Comparison of ENCODE assay signal across 11 mouse cellular contexts in genomic region chr9:64790673-64791660, GRCm38 (mm10). TPM values are rescaled to one million over a fixed set of nuclear protein-coding genes. Genes with fewer than 3 reads are reported as not detected.
DNase-seq lines count a peak whose midpoint lies in the region; ATAC-seq and TF ChIP-seq lines count a peak whose summit lies in the region.
"Had no signal": no experiment of that assay in that cellular context is flagged by ENCODE, and none has a peak within 500 bp of the region (broad histone marks: within the 10 kb centered on the region; RNA-seq: fewer than 3 reads in every experiment).

No protein-coding gene starts in this region.

- no peak overlapping the region for H3K9ac ChIP-seq in heart, embryonic 13.5 days
- no peak overlapping the region for H3K9ac ChIP-seq in lung, postnatal 0 days (replicated peaks; ENCODE audit: low read depth)
- H3K9ac ChIP-seq in hindbrain, embryonic 16.5 days (ENCODE audit: low read depth, low read length), result no peak overlapping the region
- H3K9ac ChIP-seq: hindbrain, embryonic 12.5 days had no signal

- H3K27ac ChIP-seq in heart, embryonic 13.5 days (replicated peaks), result peak overlapping the region; percentile 17
- peak overlapping the region; percentile 98 for H3K27ac ChIP-seq in embryonic fibroblast, embryonic 13.5 days (ENCODE audit: insufficient read depth, low read length)
- H3K27ac ChIP-seq in lung, postnatal 0 days (ENCODE audit: low read length), result peak overlapping the region; percentile 45
- no peak overlapping the region for H3K27ac ChIP-seq in hindbrain, embryonic 16.5 days (ENCODE audit: low read depth, low read length)
- H3K27ac ChIP-seq: hindbrain, embryonic 12.5 days had no signal

- peaks cover 19% of the 10 kb centered on the region for H3K4me1 ChIP-seq in heart, embryonic 13.5 days
- H3K4me1 ChIP-seq in embryonic fibroblast, embryonic 13.5 days (ENCODE audit: control insufficient read depth, insufficient read depth, low read length), result peaks cover 11% of the 10 kb centered on the region
- no peaks in the 10 kb centered on the region for H3K4me1 ChIP-seq in lung, postnatal 0 days (ENCODE audit: insufficient read depth, low read depth, low read length)
- H3K4me1 ChIP-seq in hindbrain, embryonic 16.5 days (ENCODE audit: control insufficient read depth, insufficient read depth, low read depth, low read length), result no peaks in the 10 kb centered on the region
- H3K4me1 ChIP-seq: hindbrain, embryonic 12.5 days had no signal

- no peak for ATAC-seq in heart, embryonic 13.5 days (ENCODE audit: extremely low read depth, insufficient number of reproducible peaks, low FRiP score, low TSS enrichment)
- ATAC-seq in lung, postnatal 0 days, result peak; percentile 25
- no peak for ATAC-seq in hindbrain, embryonic 16.5 days

- H3K9me3 ChIP-seq in heart, embryonic 13.5 days, result no peaks in the 10 kb centered on the region
- no peaks in the 10 kb centered on the region for H3K9me3 ChIP-seq in lung, postnatal 0 days (ENCODE audit: low read length)
- H3K9me3 ChIP-seq in hindbrain, embryonic 16.5 days (ENCODE audit: control insufficient read depth, low read length), result no peaks in the 10 kb centered on the region
- H3K9me3 ChIP-seq: hindbrain, embryonic 12.5 days had no signal

- TF ChIP-seq EP300 in lung, postnatal 0 days (IDR thresholded peaks at IDR 0.05), result peak; percentile 44

- intact Hi-C loops in left cerebral cortex, postnatal 36 days (cut with DNase I), result no loop called here

- no peak overlapping the region for H3K4me2 ChIP-seq in heart, embryonic 13.5 days
- no peak overlapping the region for H3K4me2 ChIP-seq in lung, postnatal 0 days (replicated peaks; ENCODE audit: low read depth, low read length)
- no peak overlapping the region for H3K4me2 ChIP-seq in hindbrain, embryonic 16.5 days (ENCODE audit: low read length)
- H3K4me2 ChIP-seq: hindbrain, embryonic 12.5 days had no signal

- no peaks in the 10 kb centered on the region for H3K27me3 ChIP-seq in heart, embryonic 13.5 days (replicated peaks)
- no peaks in the 10 kb centered on the region for H3K27me3 ChIP-seq in lung, postnatal 0 days (replicated peaks; ENCODE audit: insufficient read depth, low read length)
- H3K27me3 ChIP-seq in hindbrain, embryonic 16.5 days (replicated peaks; ENCODE audit: control insufficient read depth, insufficient read depth, low read length), result no peaks in the 10 kb centered on the region
- H3K27me3 ChIP-seq: hindbrain, embryonic 12.5 days had no signal

- DNase-seq in heart, postnatal 4 days, result no peak
- peak; percentile 42 to 50 for DNase-seq in B cell, adult 2 months
- DNase-seq in lung, postnatal 0 days (ENCODE audit: low spot score), result peak; percentile 90
- DNase-seq in left cerebral cortex, postnatal 36 days (ENCODE audit: low spot score in 2 of 2), result no peak
- no peak for DNase-seq in right cerebral cortex, adult 18-20 months
- DNase-seq: adrenal gland, postnatal 14 days; thymus, postnatal 36 days had no signal

- no peaks in the 10 kb centered on the region for H3K36me3 ChIP-seq in heart, embryonic 13.5 days
- H3K36me3 ChIP-seq in lung, postnatal 0 days (ENCODE audit: insufficient read depth, low read length), result no peaks in the 10 kb centered on the region
- no peaks in the 10 kb centered on the region for H3K36me3 ChIP-seq in hindbrain, embryonic 16.5 days (ENCODE audit: control insufficient read depth, insufficient read depth, low read length)
- H3K36me3 ChIP-seq: hindbrain, embryonic 12.5 days had no signal

- H3K4me3 ChIP-seq in heart, embryonic 13.5 days, result no peak overlapping the region
- no peak overlapping the region for H3K4me3 ChIP-seq in embryonic fibroblast, embryonic 13.5 days (ENCODE audit: insufficient read depth, low read length)
- no peak overlapping the region for H3K4me3 ChIP-seq in lung, postnatal 0 days (ENCODE audit: low read depth, low read length)
- no peak overlapping the region for H3K4me3 ChIP-seq in hindbrain, embryonic 16.5 days (ENCODE audit: low read length)
- H3K4me3 ChIP-seq: hindbrain, embryonic 12.5 days had no signal

- 61% methylated on average over 7 of the region's 7 CpGs for WGBS in heart, embryonic 13.5 days
- 55% methylated on average over 7 of the region's 7 CpGs for WGBS in lung, postnatal 0 days
- WGBS in hindbrain, embryonic 16.5 days, result 90% methylated on average over 7 of the region's 7 CpGs

- TF ChIP-seq CTCF in embryonic fibroblast, embryonic 13.5 days (IDR thresholded peaks at IDR 0.05; ENCODE audit: borderline replicate concordance, insufficient read depth, low read length), result no peak
- no peak for TF ChIP-seq CTCF in lung, postnatal 0 days (IDR thresholded peaks at IDR 0.05)

- TF ChIP-seq POLR2A in embryonic fibroblast, embryonic 13.5 days (IDR thresholded peaks at IDR 0.05; ENCODE audit: low read depth, low read length), result no peak

RNA-seq across cellular contexts. Expression of gene Dennd4a, which starts 20.2 kb away (rescaled TPM):
- 4.8 and 5.9 TPM in 2 replicates for polyA plus RNA-seq in heart, embryonic 13.5 days (2015; fragmentation: Nextera tagmentation; extraction: Ambion mirVana)
- 10 to 100 TPM; 13.8 to 16.9 TPM for total RNA-seq in heart, postnatal 4 days (2021)
- polyA plus RNA-seq in embryonic fibroblast, embryonic 13.5 days (2011; ENCODE audit: insufficient read length, low read depth, missing spikeins), result 34.8 and 51.0 TPM in 2 replicates
- polyA plus RNA-seq in lung, postnatal 0 days (2015; fragmentation: Nextera tagmentation; extraction: Ambion mirVana), result 6.3 and 7.1 TPM in 2 replicates
- 9.2 and 9.3 TPM in 2 replicates for polyA plus RNA-seq in hindbrain, embryonic 16.5 days (2015; fragmentation: Nextera tagmentation; extraction: Ambion mirVana)
- 10 to 100 TPM; 58.2 to 62.8 TPM for total RNA-seq in left cerebral cortex, postnatal 36 days (2021)

RNA-seq across cellular contexts. Expression of gene Rab11a, which starts 53.4 kb away (rescaled TPM):
- polyA plus RNA-seq in heart, embryonic 13.5 days (2015; fragmentation: Nextera tagmentation; extraction: Ambion mirVana), result 335 and 366 TPM in 2 replicates
- 100 to 1,000 TPM; 268 to 285 TPM for total RNA-seq in heart, postnatal 4 days (2021)
- polyA plus RNA-seq in embryonic fibroblast, embryonic 13.5 days (2011; ENCODE audit: insufficient read length, low read depth, missing spikeins), result 318 and 370 TPM in 2 replicates
- polyA plus RNA-seq in lung, postnatal 0 days (2015; fragmentation: Nextera tagmentation; extraction: Ambion mirVana), result 608 and 674 TPM in 2 replicates
- 441 and 466 TPM in 2 replicates for polyA plus RNA-seq in hindbrain, embryonic 16.5 days (2015; fragmentation: Nextera tagmentation; extraction: Ambion mirVana)
- 100 to 1,000 TPM; 216 to 234 TPM for total RNA-seq in left cerebral cortex, postnatal 36 days (2021)

Comparison
In these comparisons a context has a peak if more than half of its experiments do, and no peak if none do; other contexts are left out.
1. DNase-seq: peak in B cell, adult 2 months (2 of 2) and lung, postnatal 0 days (single experiment); none in heart, postnatal 4 days (single experiment), left cerebral cortex, postnatal 36 days (0 of 2) and right cerebral cortex, adult 18-20 months (single experiment).